Mouse (Mus musculus): ENCODE results near the gene Itgax.
"Not testable (repeated sequence)": the region's sequence is repeated elsewhere in the genome, so short reads cannot be mapped to it uniquely, and the experiment has no call there.

The Itgax gene

GRCm38 (mm10) chr7:128158688-128159354 lies 29.5 kb downstream of the Itgax start:
- not testable (repeated sequence) for DNase-seq (ENCODE audit: extremely low spot score)

GRCm38 (mm10) chr7:128164001-128164400 lies 34.7 kb downstream of the Itgax start:
- DNase-seq (ENCODE audit: extremely low spot score), result no peak

- DNase-seq (ENCODE audit: extremely low spot score), result no peak
Observed at GRCm38 (mm10) chr7:128166391-128166790, 37.0 kb downstream of the Itgax start.

GRCm38 (mm10) chr7:128169996-128170395 lies 40.6 kb downstream of the Itgax start:
- DNase-seq (ENCODE audit: extremely low spot score), result no peak

GRCm38 (mm10) chr7:128178385-128178784 lies 49.0 kb downstream of the Itgax start:
- no peak for DNase-seq (ENCODE audit: extremely low spot score)

GRCm38 (mm10) chr7:128180126-128180525 lies 50.8 kb downstream of the Itgax start:
- no peak for DNase-seq (ENCODE audit: extremely low spot score)

GRCm38 (mm10) chr7:128180546-128180945 lies 51.2 kb downstream of the Itgax start:
- no peak for DNase-seq (ENCODE audit: extremely low spot score)

- DNase-seq (ENCODE audit: extremely low spot score), result no peak
Observed at GRCm38 (mm10) chr7:128181691-128182090, 52.3 kb downstream of the Itgax start.
